Comparison of ENCODE assay signal across 28 mouse cellular contexts in genomic region chr12:108591586-108591985, GRCm38 (mm10).
"Had no signal": no experiment of that assay in that cellular context is flagged by ENCODE, and none has a peak within 500 bp of the region (broad histone marks: within the 10 kb centered on the region; RNA-seq: fewer than 3 reads in every experiment).

No protein-coding gene starts in this region.

- H3K4me3 ChIP-seq: gastrocnemius, adult 2 months; heart, adult 2 months; heart, embryonic 13.5 days; heart, embryonic 15.5 days; hindbrain, embryonic 10.5 days; hindbrain, embryonic 12.5 days; intestine, embryonic 15.5 days; layer of hippocampus, adult 2 months; left cerebral cortex, adult 2 months; limb, embryonic 10.5 days; limb, embryonic 12.5 days; liver, embryonic 13.5 days had no signal

- H3K4me2 ChIP-seq: heart, embryonic 11.5 days; heart, embryonic 13.5 days; heart, embryonic 15.5 days; hindbrain, embryonic 12.5 days; hindbrain, embryonic 14.5 days; intestine, embryonic 15.5 days; limb, embryonic 12.5 days; liver, embryonic 11.5 days; liver, embryonic 13.5 days had no signal

- DNase-seq: gastrocnemius, adult 2 months; gastrocnemius, postnatal 10 days; gastrocnemius, postnatal 25 days; heart, adult 2 months; heart, postnatal 14 days; heart, postnatal 36 days; kidney, adult 2 months; kidney, adult 9 months; kidney, postnatal 10 days; kidney, postnatal 25 days; kidney, postnatal 4 days; liver; liver, embryonic 13.5 days had no signal

- H3K9me3 ChIP-seq: heart, embryonic 13.5 days; heart, embryonic 15.5 days; hindbrain, embryonic 10.5 days; hindbrain, embryonic 12.5 days; intestine, embryonic 15.5 days; limb, embryonic 10.5 days; limb, embryonic 12.5 days; liver, embryonic 13.5 days had no signal

- H3K27ac ChIP-seq: gastrocnemius, adult 2 months; heart, adult 2 months; heart, embryonic 13.5 days; heart, embryonic 15.5 days; hindbrain, embryonic 10.5 days; hindbrain, embryonic 12.5 days; hindbrain, embryonic 14.5 days; intestine, embryonic 15.5 days; layer of hippocampus, adult 2 months; left cerebral cortex, adult 2 months; limb, embryonic 10.5 days; limb, embryonic 12.5 days; liver, embryonic 13.5 days had no signal

- ATAC-seq: hindbrain, embryonic 16.5 days; inflammation-experienced regulatory T-cells, adult 6 months; intestine, embryonic 15.5 days; intestine, postnatal 0 days had no signal

- H3K36me3 ChIP-seq: hindbrain, embryonic 12.5 days; intestine, embryonic 15.5 days; liver, embryonic 13.5 days had no signal

- H3K27me3 ChIP-seq: heart, embryonic 13.5 days; heart, embryonic 15.5 days; hindbrain, embryonic 12.5 days; intestine, embryonic 15.5 days; limb, embryonic 12.5 days; liver, embryonic 13.5 days had no signal

- H3K4me1 ChIP-seq: heart, embryonic 15.5 days; intestine, embryonic 15.5 days; limb, embryonic 10.5 days; limb, embryonic 12.5 days; liver, embryonic 13.5 days had no signal

- H3K9ac ChIP-seq: heart, embryonic 13.5 days; heart, embryonic 15.5 days; hindbrain, embryonic 12.5 days; hindbrain, embryonic 14.5 days; intestine, embryonic 15.5 days; limb, embryonic 12.5 days; liver, embryonic 13.5 days had no signal
